Mouse (Mus musculus) ES-CJ7 (cell line): ENCODE measurements around the gene Atxn1l.

Source experiments
- DNase-seq: peaks from one replicate; pipeline ENCODE4 v3.0.0; 2011; ENCODE audit warnings: low read depth, low spot score

Gene Atxn1l

DNA sequence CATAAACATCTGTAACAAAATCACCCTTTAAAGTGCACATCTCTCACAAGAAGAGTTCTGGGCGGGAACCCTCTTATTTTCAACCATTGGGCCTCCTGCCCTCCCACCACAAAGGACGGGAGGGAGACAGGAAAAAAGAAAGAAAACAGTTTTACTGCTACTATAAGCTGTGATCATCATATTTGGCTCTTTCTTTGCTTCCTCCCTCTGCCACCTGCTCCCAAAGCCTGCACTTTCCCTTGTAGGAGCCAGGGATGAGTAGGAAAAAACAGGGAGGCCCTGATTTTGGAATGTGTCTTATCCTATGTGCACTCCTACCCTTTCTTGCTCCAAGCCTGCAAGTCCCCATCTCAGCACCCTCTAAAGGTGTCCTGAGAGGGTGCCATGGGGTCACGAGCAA is 6.5 kb downstream of the Atxn1l start:
- DNase-seq, result no peak

DNA sequence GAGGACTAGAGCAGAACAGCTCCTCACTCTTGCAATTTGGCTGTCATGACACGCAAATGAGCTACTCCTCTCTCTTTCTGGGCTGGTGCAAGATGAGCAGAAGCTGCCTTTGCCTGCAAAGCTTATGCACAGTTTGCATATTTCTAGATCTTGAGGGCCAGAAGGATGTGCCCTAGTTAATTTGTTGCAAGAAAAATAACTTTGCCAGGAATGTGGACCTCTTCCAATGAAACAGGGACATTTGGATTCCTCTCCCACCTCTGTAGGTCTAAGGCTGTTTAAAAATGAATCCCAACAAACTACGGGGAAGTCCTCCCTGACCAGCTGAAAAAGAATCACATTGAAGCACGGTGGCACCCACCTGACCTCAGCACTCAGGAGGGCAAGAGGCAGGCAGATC is 12.4 kb downstream of the Atxn1l start:
- DNase-seq, result no peak

DNA sequence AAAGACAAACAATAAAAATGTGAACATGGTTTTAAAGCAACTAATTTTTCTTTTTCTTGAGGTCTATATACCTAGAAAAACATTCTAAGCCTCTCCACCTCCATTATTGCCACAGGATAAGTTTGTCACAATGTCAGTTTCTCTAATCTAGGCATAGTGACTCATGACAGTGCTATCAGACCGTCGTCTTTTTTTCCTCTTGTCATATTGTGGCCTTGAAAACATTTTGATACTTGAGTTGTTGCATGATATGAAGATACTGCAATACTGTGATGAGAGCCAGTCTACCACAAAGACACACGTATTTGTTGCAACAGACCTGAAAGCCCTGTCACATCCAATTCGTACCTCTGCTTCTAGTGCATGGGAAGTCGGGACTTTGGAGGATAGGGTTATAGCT is 22.6 kb downstream of the Atxn1l start:
- DNase-seq, result no peak

DNA sequence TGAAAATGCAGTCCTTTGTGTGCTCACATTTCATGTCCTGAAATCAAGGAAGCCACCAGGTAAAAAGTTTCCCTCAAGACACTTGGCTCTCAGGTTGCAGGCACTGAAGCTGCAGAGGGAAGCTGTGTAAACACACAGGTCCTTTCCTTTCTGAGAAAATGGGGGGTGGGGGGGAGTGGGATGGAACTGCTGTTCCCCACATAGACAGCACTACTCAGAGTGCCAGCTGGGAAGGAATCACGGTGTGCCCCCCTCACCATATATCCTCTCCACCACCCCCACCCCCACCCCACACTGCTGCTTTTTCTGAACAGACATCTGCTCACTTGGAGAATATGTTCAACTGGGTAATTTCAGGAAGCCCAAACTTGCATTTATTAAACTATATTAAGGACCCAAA is 25.0 kb downstream of the Atxn1l start:
- DNase-seq, result no peak

DNA sequence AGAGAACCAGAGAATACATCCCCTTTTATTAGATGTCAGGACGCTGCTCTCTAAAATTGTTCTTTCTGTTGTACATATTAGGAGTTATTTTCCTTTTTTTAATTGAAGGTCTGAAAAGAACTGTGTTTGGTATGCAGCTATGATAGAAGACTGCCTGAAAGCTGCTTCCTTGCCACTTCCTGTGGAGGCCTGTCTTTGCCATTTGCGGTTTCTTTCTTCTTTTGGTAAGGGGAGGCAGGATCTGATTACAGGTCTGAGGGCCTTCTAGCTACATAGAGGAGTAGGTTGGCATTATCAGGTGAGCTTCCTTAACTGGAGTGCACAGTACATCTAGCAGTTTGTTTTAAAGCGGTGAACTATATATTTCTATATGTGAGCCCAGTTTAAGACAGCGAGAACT is 29.6 kb downstream of the Atxn1l start:
- no peak for DNase-seq

- DNase-seq, result peak; percentile 87
Observed at GRCm38 (mm10) chr8:109706874-109707237, 30.7 kb downstream of the Atxn1l start.

GRCm38 (mm10) chr8:109706076-109706873 is 31.3 kb downstream of the Atxn1l start:
- peak; percentile 40 for DNase-seq

- peak; percentile 94 for DNase-seq
Observed at GRCm38 (mm10) chr8:109705320-109706075, 32.0 kb downstream of the Atxn1l start, which contains the start of gene Zfp821. Gene Zfp821 (plus strand): TSS chr8:109705546.

- DNase-seq, result peak; percentile 53
Observed at GRCm38 (mm10) chr8:109704565-109705319, 32.8 kb downstream of the Atxn1l start.

GRCm38 (mm10) chr8:109698477-109698876 is 39.1 kb downstream of the Atxn1l start:
- no peak for DNase-seq

GRCm38 (mm10) chr8:109697754-109698153 is 39.8 kb downstream of the Atxn1l start:
- DNase-seq, result no peak

DNA sequence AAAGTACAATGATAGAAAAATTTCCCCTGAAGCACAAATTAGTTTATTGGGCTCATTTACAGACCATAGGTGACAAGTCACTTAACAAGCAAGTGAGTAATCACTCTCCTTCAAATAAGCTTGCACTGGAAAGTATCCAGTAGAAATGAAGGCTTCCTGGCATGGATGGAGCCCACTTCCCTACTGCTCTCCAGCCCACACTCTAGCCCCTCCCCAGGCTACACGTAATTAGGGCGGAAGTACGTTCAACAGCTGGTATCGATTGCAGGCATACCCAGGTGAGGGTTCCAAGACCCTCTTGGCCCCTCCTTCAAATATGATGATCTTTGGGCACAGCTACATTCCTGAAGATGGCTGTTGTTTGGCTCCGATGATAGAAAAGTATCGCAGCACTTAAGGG is 43.4 kb downstream of the Atxn1l start:
- no peak for DNase-seq

DNA sequence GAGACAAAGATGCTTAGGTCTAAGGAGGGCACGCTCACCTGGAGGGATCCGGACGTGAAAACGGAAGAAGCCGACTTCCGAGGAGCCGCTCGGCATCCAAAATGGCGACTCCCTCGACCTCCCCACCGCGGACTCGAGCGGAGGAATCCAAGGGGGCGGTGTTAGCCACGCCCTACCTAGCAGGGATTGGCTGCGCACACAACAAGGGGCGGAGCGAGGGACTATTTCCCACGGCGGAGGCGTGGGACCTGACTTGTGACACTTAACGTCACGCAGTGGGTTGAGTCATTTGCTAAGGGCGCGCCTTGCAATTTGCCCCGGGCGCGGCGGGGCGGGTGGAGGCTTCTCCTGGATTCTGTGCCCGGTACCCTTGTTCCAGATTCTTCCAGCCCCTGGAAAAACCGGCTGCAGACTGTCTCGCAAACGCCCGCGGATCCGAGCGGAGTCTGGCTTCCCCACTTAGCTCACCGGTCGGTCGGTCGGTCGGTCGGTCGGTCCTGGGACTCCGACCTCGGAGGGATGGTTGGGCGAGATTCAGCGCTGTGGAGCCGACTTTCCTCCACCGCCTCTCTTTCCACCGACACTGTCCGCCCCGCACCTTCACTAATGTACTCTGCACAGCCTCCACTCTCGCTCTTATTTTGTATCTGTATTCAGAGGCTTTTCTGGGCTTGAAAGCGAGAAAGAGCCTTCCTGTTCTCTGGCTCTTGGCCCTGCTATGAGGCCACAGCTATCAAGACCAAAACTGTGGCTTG is 44.2 kb downstream of the Atxn1l start, which contains the start of gene Ist1:
TSS of gene Ist1 (minus strand) at position 115 of the 755 bp plus-strand sequence.
- peak; percentile 100 for DNase-seq

DNA sequence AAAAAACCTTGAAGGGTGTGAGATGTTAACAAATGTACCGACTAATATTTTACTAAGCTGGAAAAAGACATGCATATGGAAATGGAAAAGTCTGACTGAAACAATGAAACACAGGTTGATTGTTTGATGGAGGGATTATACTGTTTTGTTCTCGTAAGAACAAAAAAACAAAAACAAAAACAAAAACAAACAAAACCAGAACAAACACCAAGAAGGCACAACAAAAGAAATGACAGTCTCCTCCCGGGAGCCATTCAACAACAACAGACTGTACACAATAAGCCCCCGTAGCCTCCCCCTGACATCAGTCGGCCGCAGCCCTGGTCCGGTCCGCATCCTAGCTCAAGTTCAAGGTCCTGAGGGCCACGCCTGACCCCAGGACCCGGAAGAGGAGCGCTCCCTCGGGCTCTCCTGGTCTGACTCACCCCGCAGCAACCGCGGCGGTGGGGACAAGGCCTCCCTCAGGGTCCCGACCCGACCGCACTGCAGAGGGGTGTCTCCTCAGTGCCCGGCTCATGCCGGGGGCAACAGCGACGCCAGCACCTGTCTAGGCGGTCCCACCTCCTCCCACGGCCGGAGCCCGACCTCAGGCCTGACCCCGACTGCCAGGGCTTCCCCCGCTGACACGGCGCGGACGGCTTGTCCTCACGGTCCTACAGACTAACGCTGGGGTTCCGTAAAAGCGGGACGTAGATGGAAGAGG is 44.9 kb downstream of the Atxn1l start:
- DNase-seq, result peak; percentile 75

GRCm38 (mm10) chr8:109691769-109692168 is 45.8 kb downstream of the Atxn1l start:
- peak; percentile 65 for DNase-seq

- DNase-seq, result no peak
Observed at GRCm38 (mm10) chr8:109687248-109687647, 50.3 kb downstream of the Atxn1l start.

DNA sequence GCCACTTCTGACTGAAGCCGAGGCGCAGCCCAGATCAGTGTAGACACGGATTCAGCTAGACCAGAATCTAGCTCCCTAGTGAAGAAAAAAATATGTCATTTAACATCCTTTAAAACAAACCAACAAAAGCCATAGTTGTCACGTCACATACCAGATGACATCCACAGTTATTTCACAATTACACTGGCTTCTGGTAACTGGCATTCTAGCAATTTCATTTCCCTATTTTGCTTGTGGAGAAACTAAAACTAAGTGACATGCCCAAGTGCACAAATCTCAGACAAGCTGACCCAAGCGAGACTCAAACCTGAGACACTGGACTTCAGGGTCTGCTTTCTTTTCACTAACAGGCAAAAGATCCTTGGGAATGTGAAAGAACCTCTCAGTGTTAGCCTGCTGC is 55.4 kb downstream of the Atxn1l start:
- no peak for DNase-seq

GRCm38 (mm10) chr8:109681535-109681934 is 56.0 kb downstream of the Atxn1l start:
- no peak for DNase-seq
